Mouse (Mus musculus): ENCODE measurements around the gene Snx27.

GRCm38 (mm10) chr3:94479564-94479963 is 103.0 kb downstream of the Snx27 start:
- TF ChIP-seq POLR2A (IDR thresholded peaks at IDR 0.05; ENCODE audit: low read depth, low read length) (no peak), CTCF (conservative IDR thresholded peaks at IDR 0.05; ENCODE audit: insufficient read depth, insufficient read length, low read depth, low read length) (no peak)
